Mouse (Mus musculus): ENCODE measurements around the gene Gm20388.

Gm20388 gene

DNA sequence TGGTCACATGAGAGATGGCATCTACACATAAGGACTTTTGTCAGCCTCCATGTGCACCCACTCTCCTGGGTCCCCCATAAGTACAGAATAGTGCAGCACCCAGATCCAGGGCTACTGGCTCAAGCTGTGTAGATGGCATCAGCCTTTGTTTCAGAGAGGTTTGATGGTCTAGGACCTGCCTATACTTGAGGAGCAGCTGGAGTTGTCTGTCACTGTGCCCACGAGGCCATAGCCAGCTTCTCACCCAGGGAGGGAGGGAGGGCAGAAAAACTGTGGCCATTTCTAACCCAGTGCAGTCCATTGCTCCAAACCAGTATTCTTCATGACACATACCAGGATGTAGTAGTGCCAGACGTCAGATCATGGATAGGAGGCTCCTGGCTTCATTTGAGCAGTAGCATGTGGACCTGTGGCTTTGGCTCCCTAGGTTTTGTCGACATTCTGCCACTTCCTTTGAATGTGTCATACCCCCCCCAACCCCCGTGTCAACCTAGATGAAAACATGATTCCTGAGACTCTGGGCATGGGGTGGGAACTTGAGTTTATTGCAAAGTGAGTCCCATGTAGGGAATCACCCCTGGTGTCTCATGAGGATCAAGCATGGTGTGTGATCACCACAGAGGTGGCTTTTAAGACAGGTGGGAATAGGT lies 4377.7 kb downstream of the Gm20388 start:
- DNase-seq (ENCODE audit: extremely low spot score, low spot score) = no peak

GRCm38 (mm10) chr8:124289481-124290050 lies 4378.9 kb downstream of the Gm20388 start:
- no peak for DNase-seq (ENCODE audit: extremely low spot score, low spot score)

GRCm38 (mm10) chr8:124290911-124291691 lies 4380.5 kb downstream of the Gm20388 start:
- DNase-seq (ENCODE audit: extremely low spot score, low spot score) = no peak

GRCm38 (mm10) chr8:124291693-124292092 lies 4381.1 kb downstream of the Gm20388 start:
- DNase-seq (ENCODE audit: extremely low spot score, low spot score) = no peak

- no peak for DNase-seq (ENCODE audit: extremely low spot score, low spot score)
Observed at GRCm38 (mm10) chr8:124292965-124293364, 4382.3 kb downstream of the Gm20388 start.

GRCm38 (mm10) chr8:124294425-124294824 lies 4383.8 kb downstream of the Gm20388 start:
- DNase-seq (ENCODE audit: extremely low spot score, low spot score) = no peak

DNA sequence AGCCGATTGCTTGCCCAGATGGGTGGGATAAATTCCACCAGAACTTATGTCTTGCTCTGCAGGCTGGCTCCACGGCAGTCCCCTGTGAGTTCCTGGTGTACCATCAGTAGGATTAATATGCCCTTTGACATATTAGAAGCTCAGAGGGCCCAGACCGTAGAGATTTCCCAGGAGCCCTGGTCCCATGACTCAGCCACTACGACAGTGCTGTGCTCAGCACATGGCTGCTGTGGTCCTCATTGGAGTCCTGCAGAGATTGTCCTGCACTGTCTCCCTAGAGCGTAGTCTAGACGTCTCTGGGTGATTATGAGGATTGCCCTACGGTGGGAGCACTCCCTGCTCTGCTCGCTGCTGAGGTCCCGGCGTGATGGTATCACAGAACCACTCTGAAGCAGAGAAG lies 4384.3 kb downstream of the Gm20388 start:
- DNase-seq (ENCODE audit: extremely low spot score, low spot score) = no peak

DNA sequence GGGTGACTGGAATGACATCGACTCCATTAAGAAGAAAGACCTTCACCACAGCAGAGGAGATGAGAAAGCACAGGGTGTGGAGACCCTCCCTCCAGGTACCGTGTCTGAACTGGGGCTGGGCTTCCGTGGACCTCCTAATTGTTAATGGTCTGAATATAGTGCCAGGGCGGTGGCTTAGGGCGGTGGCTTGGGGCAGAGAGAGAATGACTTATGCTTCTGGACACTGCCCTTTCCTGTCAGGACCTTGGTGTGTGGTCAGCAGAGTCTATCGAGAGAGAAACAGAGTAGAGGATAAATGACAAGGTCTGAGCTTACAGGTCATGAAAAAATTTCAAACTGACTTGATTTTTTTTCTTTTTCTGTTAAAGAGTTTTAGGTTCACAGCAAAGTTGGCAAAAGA lies 4384.7 kb downstream of the Gm20388 start:
- DNase-seq (ENCODE audit: extremely low spot score, low spot score) = no peak

- DNase-seq (ENCODE audit: extremely low spot score, low spot score) = no peak
Observed at GRCm38 (mm10) chr8:124301512-124301911, 4390.9 kb downstream of the Gm20388 start.

GRCm38 (mm10) chr8:124301935-124302555 lies 4391.4 kb downstream of the Gm20388 start:
- no peak for DNase-seq (ENCODE audit: extremely low spot score, low spot score)

DNA sequence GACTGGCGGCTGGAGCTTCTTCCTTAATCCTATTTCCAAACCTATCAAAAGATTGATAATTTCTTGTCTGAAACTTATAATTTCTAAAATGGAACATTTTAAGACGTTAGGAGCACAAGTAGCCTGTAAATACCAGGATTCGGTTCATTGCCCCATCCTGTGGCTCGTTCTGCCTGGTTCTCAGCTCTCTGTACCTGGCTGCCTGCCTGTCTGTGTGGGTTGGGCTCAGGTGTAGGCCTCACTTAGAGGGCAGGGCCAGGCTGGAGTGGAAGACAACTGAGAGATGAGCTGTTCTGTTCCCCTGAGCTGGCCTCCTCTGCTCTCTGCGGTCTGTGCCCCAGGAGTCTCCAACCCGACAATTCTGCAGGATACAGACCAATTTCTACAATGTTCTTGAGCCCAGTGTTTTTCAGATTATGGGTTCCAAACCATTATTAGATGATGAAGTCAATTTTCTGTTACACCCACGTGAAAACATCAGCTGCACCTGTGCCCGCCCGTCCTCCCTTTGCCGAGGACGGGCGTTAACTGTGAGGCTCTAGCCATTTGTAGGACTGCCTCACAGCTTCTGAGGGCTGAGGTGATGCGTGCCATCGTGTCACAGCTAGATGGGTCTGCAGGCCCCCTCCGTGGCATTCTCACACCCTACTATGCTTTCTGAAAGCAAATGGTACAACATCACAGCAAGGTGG lies 4392.7 kb downstream of the Gm20388 start:
- DNase-seq (ENCODE audit: extremely low spot score, low spot score) = no peak

- no peak for DNase-seq (ENCODE audit: extremely low spot score, low spot score)
Observed at GRCm38 (mm10) chr8:124304141-124304540, 4393.5 kb downstream of the Gm20388 start.

- DNase-seq (ENCODE audit: extremely low spot score, low spot score) = no peak
Observed at GRCm38 (mm10) chr8:124306574-124306973, 4395.9 kb downstream of the Gm20388 start.

DNA sequence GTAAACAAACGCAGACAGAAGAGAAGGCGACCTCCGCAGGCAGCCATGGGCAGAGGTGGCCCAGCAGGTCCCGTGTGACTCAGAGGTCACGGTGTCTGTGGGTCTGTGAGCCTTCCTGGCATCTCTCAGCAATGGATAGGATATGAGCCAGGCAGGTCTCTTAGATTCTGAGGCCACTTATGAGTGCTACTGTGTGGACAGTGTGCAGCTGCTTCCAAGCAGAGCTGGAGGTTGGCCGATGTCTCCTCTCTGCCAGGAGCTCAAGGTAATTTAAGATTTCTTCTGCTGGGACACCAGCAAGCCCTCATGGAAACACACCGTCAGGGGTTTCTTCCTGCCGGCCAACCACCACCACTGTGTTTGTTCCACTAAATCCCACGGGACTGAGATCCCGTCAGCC lies 4397.1 kb downstream of the Gm20388 start:
- DNase-seq (ENCODE audit: extremely low spot score, low spot score) = no peak

DNA sequence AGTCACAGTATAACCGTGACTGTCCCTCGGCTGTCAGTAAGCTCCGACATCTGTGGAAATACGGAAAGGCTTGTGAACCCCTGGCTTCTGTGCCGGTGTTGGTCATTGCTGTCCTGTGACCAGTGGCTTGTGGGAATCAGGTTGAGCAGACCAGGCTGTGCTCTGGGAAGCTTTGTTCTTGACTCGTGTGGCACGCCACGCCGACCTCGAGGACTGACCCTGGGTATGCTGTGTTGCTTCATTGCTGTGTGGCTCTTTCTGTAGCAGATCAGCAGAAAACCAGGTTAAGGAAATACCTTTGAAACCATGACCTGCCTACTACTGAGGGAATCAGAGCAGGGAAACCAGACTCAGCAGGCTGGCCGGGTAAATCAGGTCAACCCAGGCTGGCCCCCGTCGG lies 4399.9 kb downstream of the Gm20388 start:
- no peak for DNase-seq (ENCODE audit: extremely low spot score, low spot score)

- no peak for DNase-seq (ENCODE audit: extremely low spot score, low spot score)
Observed at GRCm38 (mm10) chr8:124311111-124311510, 4400.5 kb downstream of the Gm20388 start.

- no peak for DNase-seq (ENCODE audit: extremely low spot score, low spot score)
Observed at GRCm38 (mm10) chr8:124311723-124312122, 4401.1 kb downstream of the Gm20388 start.

DNA sequence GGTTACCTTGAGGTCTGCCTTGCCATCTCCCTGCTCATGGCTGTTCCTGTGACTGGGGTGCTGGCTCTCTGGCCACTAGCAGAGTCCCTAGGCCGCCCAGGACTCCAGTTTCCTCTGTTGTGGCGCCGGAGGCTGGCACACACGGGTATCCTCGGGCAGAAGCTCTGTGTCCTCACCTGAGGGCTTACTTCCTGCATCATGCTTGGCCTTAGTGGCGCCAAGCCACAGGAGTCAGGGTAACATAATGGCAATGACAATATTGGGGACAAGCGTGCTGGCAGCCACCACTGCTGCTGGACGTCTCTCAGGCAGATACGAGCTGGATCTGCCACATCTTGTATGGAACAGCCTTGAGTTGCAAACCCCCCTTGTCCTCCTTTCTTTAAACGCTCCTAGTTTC lies 4401.6 kb downstream of the Gm20388 start:
- no peak for DNase-seq (ENCODE audit: extremely low spot score, low spot score)

- no peak for DNase-seq (ENCODE audit: extremely low spot score, low spot score)
Observed at GRCm38 (mm10) chr8:124314803-124315202, 4404.2 kb downstream of the Gm20388 start.

DNA sequence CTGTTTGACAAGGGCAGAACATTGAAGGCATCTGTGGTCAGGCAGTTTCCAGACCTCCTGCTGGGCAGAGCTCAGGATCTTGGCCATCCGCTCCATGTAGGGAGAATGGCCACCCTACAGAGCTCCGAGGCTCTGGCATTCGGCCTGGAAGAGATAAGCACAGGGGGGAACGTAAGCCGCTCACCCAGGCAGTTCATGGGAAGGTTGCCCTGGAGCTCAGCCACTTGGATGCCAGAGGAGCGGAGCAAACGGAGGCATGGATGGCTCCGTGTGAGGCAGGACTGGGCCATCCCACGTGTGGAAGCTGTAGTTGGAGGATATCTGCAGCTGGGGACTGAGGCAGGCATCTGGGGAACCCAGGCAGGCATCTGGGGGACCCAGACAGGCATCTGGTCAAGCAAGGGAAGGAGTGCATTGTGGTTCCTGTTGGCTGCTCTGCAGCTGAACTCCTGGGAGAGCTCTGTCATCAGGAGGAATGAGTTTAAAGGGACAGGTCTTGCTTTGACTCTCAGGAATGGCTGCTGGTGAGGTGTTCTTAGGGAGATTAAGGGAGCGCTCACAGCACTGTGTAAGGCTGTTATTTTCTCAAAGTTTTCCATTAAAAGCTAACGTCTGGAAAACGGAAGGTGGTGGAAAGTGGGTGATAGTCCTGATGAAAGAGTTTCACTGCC lies 4406.0 kb downstream of the Gm20388 start:
- DNase-seq (ENCODE audit: extremely low spot score, low spot score) = no peak

DNA sequence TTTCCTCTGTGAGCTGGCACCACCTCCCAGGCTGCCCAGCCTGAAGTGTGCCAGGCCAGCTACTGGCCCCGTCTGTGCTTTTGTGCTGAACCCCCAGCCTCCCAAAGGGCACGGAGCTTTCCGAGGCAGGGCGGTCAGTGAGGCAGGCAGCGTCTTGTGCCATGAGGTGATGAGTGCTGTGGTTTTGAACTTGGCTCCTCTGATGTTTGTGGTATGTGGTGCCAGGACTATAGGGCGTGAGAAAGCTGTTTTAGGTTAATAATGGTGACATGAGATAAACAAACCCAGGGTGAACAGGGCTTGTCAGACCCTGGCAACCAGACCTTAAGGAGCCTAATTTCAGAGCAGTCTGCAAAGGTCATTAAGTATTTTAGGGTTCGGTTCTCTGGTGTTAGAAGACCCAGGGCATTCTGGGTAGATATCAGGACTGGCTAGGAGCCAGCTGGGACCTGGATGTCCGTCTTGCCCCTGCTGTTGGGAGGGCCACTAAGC lies 4406.6 kb downstream of the Gm20388 start:
- no peak for DNase-seq (ENCODE audit: extremely low spot score, low spot score)
